Mouse (Mus musculus) heart, adult 2 months (tissue): Measurements from ENCODE around the gene Grxcr1.

ENCODE experiments used
- CTCF ChIP-seq: fragments of 200-600 bp; IDR thresholded peaks from 2 replicates; pipeline ENCODE4 v1.8.1; 2022; ENCODE audit warnings: antibody characterized with exemption, mild to moderate bottlenecking, moderate library complexity
- EP300 ChIP-seq: fragments of 200-500 bp; IDR thresholded peaks from 2 replicates; pipeline ENCODE4 v1.6.1; 2011; ENCODE audit warnings: low read depth, low read length, control low read depth; ENCODE audit not compliant: insufficient read depth
- POLR2A ChIP-seq: fragments of 200-500 bp; IDR thresholded peaks from 2 replicates; pipeline ENCODE4 v1.6.1; 2011; ENCODE audit warnings: mild to moderate bottlenecking, low read depth, low read length, control low read depth; ENCODE audit not compliant: insufficient read depth

DNA sequence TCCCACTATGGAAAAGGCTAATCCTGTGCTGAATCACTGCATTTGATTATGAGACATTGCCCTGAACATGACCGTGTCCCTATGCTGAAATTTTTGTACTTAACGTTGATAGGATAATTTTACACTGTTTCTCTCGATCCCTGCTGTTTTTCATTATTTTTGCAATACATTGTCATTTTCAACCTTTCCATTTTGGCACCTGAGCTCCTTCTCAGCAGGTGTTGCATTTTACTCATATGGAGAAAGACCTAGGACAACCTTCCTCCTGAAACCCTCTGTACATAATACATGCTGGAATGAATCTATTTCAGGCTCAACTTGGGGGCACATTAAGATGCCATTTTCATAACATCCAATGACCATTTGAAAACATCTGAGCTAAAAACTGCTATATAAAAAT, 38.7 kb downstream of the Grxcr1 start:
- TF ChIP-seq CTCF (no peak), EP300 (no peak), POLR2A (no peak)
